Mouse (Mus musculus) MEL (cell line): ENCODE data around the gene Riok1. TPM values are rescaled to one million over a fixed set of nuclear protein-coding genes. Genes with fewer than 3 reads are reported as not detected.

Source experiments
- DNase-seq: peaks from one replicate; pipeline ENCODE4 v3.0.0; 2011; ENCODE audit warnings: low read depth, low spot score
- H3K27ac ChIP-seq: 2 replicates; pipeline ENCODE4 v1.5.1; 2012; ENCODE audit warnings: low read depth, mild to moderate bottlenecking, control low read depth, low read length, moderate library complexity; ENCODE audit not compliant: control insufficient read depth
- H3K27me3 ChIP-seq, 2 experiments: fragments of 150-350 bp in 1 of 2; sonication (generic) in 1 of 2; 2 replicates each; pipeline ENCODE4 v1.6.1; 2012; ENCODE audit warnings: low read length in 2 of 2, mild to moderate bottlenecking in 2 of 2, improper control_type of control experiment in 1 of 2, moderate library complexity in 1 of 2; ENCODE audit not compliant: insufficient read depth in 2 of 2, control insufficient read depth in 1 of 2
- H3K36me3 ChIP-seq, 2 experiments: 2 replicates each; pipeline ENCODE4 v1.6.1; 2012 to 2014; ENCODE audit warnings: low read length in 2 of 2, improper control_type of control experiment in 1 of 2, inconsistent platforms in 1 of 2, mild to moderate bottlenecking in 1 of 2; ENCODE audit not compliant: insufficient read depth in 2 of 2, control insufficient read depth in 1 of 2
- H3K4me1 ChIP-seq, 2 experiments: fragments of 150-350 bp in 1 of 2; sonication (generic) in 1 of 2; 2 replicates each; pipeline ENCODE4 v1.6.1; 2012; ENCODE audit warnings: low read length in 2 of 2, improper control_type of control experiment in 1 of 2, mild to moderate bottlenecking in 1 of 2; ENCODE audit not compliant: insufficient read depth in 2 of 2, control insufficient read depth in 1 of 2
- H3K4me3 ChIP-seq, 2 experiments: fragments of 150-350 bp in 1 of 2; sonication (generic) in 1 of 2; 2 replicates each; pipeline ENCODE4 v1.5.1; 2012; ENCODE audit warnings: low read depth in 2 of 2, low read length in 2 of 2, mild to moderate bottlenecking in 2 of 2, moderate library complexity in 2 of 2, control low read depth in 1 of 2, improper control_type of control experiment in 1 of 2; ENCODE audit not compliant: control insufficient read depth in 1 of 2, insufficient read depth in 1 of 2
- H3K79me2 ChIP-seq: 2 replicates; pipeline ENCODE4 v1.6.1; 2012; ENCODE audit warnings: mild to moderate bottlenecking, low read length, moderate library complexity; ENCODE audit not compliant: control insufficient read depth, poor library complexity, insufficient read depth
- H3K9ac ChIP-seq: 2 replicates; pipeline ENCODE4 v1.6.1; 2012; ENCODE audit warnings: low read depth, mild to moderate bottlenecking, control low read depth, low read length, moderate library complexity; ENCODE audit not compliant: control insufficient read depth, poor library complexity, severe bottlenecking
- H3K9me3 ChIP-seq: fragments of 150-350 bp; sonication (generic); replicated peaks from 2 replicates; pipeline ENCODE4 v1.6.1; 2012; ENCODE audit warnings: mild to moderate bottlenecking, low read length, improper control_type of control experiment, moderate library complexity; ENCODE audit not compliant: insufficient read depth
- CHD1 ChIP-seq: IDR thresholded peaks from 2 replicates; pipeline ENCODE4 v1.6.1; 2012; ENCODE audit warnings: low read depth, mild to moderate bottlenecking, inconsistent platforms, low read length, improper control_type of control experiment
- CHD2 ChIP-seq: IDR thresholded peaks from 2 replicates; pipeline ENCODE4 v1.6.1; 2011; ENCODE audit warnings: low read length, improper control_type of control experiment
- CTCF ChIP-seq, 3 experiments: IDR thresholded peaks in 2 of 3; conservative IDR thresholded peaks in 1 of 3; 2 replicates each; pipeline ENCODE4 v1.5.1; 2011 to 2012; ENCODE audit warnings: low read length in 3 of 3, low read depth in 2 of 3, mild to moderate bottlenecking in 2 of 3, improper control_type of control experiment in 1 of 3, inconsistent platforms in 1 of 3, mixed read lengths in 1 of 3, moderate library complexity in 1 of 3; ENCODE audit not compliant: control insufficient read depth in 1 of 3, insufficient read depth in 1 of 3, poor library complexity in 1 of 3, severe bottlenecking in 1 of 3
- E2F4 ChIP-seq: IDR thresholded peaks from 2 replicates; pipeline ENCODE4 v1.6.1; 2011; ENCODE audit warnings: low read depth, low read length, improper control_type of control experiment, borderline replicate concordance
- ELF1 ChIP-seq: IDR thresholded peaks from 2 replicates; pipeline ENCODE4 v1.6.1; 2014; ENCODE audit warnings: low read depth, mild to moderate bottlenecking, inconsistent platforms, low read length, improper control_type of control experiment, moderate library complexity
- EP300 ChIP-seq, 2 experiments: IDR thresholded peaks; 2 replicates each; pipeline ENCODE4 v1.6.1; 2011; ENCODE audit warnings: improper control_type of control experiment in 2 of 2, low read length in 2 of 2, low read depth in 1 of 2, mild to moderate bottlenecking in 1 of 2
- ETS1 ChIP-seq: IDR thresholded peaks from 2 replicates; pipeline ENCODE4 v1.6.1; 2012; ENCODE audit warnings: low read depth, mild to moderate bottlenecking, inconsistent platforms, low read length, improper control_type of control experiment, moderate library complexity
- GATA1 ChIP-seq: IDR thresholded peaks from 2 replicates; pipeline ENCODE4 v1.6.1; 2011; ENCODE audit warnings: low read depth, low read length, improper control_type of control experiment
- HCFC1 ChIP-seq: IDR thresholded peaks from 2 replicates; pipeline ENCODE4 v1.6.1; 2012; ENCODE audit warnings: low read depth, mild to moderate bottlenecking, inconsistent platforms, low read length, improper control_type of control experiment, moderate library complexity
- KAT2A ChIP-seq: conservative IDR thresholded peaks from 2 replicates; pipeline ENCODE4 v1.6.1; 2012; ENCODE audit warnings: low read depth, low read length, improper control_type of control experiment, inconsistent platforms
- MAFK ChIP-seq: IDR thresholded peaks from 2 replicates; pipeline ENCODE4 v1.6.1; 2011; ENCODE audit warnings: low read depth, mild to moderate bottlenecking, low read length, improper control_type of control experiment, borderline replicate concordance
- MAX ChIP-seq: IDR thresholded peaks from 2 replicates; pipeline ENCODE4 v1.6.1; 2011; ENCODE audit warnings: low read length, improper control_type of control experiment
- MAZ ChIP-seq: IDR thresholded peaks from 2 replicates; pipeline ENCODE4 v1.6.1; 2012; ENCODE audit warnings: low read depth, mild to moderate bottlenecking, inconsistent platforms, low read length, improper control_type of control experiment
- MEF2A ChIP-seq: IDR thresholded peaks from 2 replicates; pipeline ENCODE4 v1.6.1; 2014; ENCODE audit warnings: low read depth, mild to moderate bottlenecking, inconsistent platforms, low read length, improper control_type of control experiment; ENCODE audit not compliant: poor library complexity, insufficient replicate concordance, severe bottlenecking; ENCODE audit errors: extremely low read depth
- MXI1 ChIP-seq: IDR thresholded peaks from 2 replicates; pipeline ENCODE4 v1.6.1; 2011; ENCODE audit warnings: mild to moderate bottlenecking, low read depth, low read length, improper control_type of control experiment
- MYB ChIP-seq: IDR thresholded peaks from 2 replicates; pipeline ENCODE4 v1.6.1; 2011; ENCODE audit warnings: mild to moderate bottlenecking, low read depth, low read length, improper control_type of control experiment
- MYC ChIP-seq: IDR thresholded peaks from 2 replicates; pipeline ENCODE4 v1.6.1; 2011; ENCODE audit warnings: low read depth, mild to moderate bottlenecking, low read length, improper control_type of control experiment, moderate library complexity
- NELFE ChIP-seq: IDR thresholded peaks from 2 replicates; pipeline ENCODE4 v1.6.1; 2011; ENCODE audit warnings: low read depth, low read length, improper control_type of control experiment
- NRF1 ChIP-seq: IDR thresholded peaks from 2 replicates; pipeline ENCODE4 v1.6.1; 2014; ENCODE audit warnings: low read depth, mild to moderate bottlenecking, inconsistent platforms, low read length, improper control_type of control experiment, moderate library complexity; ENCODE audit not compliant: poor library complexity, insufficient read depth, severe bottlenecking
- POLR2A ChIP-seq, 2 experiments: IDR thresholded peaks; 2 replicates each; pipeline ENCODE4 v1.6.1; 2011 to 2012; ENCODE audit warnings: low read length in 2 of 2, mild to moderate bottlenecking in 2 of 2, control low read depth in 1 of 2, improper control_type of control experiment in 1 of 2, low read depth in 1 of 2, moderate library complexity in 1 of 2; ENCODE audit not compliant: control insufficient read depth in 1 of 2, insufficient read depth in 1 of 2, poor library complexity in 1 of 2
- POLR2AphosphoS2 ChIP-seq: IDR thresholded peaks from 2 replicates; pipeline ENCODE4 v1.6.1; 2011; ENCODE audit warnings: low read length, improper control_type of control experiment
- POLR2AphosphoS5 ChIP-seq: IDR thresholded peaks from 2 replicates; pipeline ENCODE4 v1.6.1; 2012; ENCODE audit warnings: low read depth, borderline replicate concordance, mild to moderate bottlenecking, inconsistent platforms, low read length, moderate library complexity, mixed read lengths
- RAD21 ChIP-seq: IDR thresholded peaks from 2 replicates; pipeline ENCODE4 v1.6.1; 2011; ENCODE audit warnings: mild to moderate bottlenecking, low read depth, low read length, improper control_type of control experiment
- RCOR1 ChIP-seq: IDR thresholded peaks from 2 replicates; pipeline ENCODE4 v1.6.1; 2012; ENCODE audit warnings: low read depth, mild to moderate bottlenecking, inconsistent platforms, low read length, improper control_type of control experiment
- SIN3A ChIP-seq: IDR thresholded peaks from 2 replicates; pipeline ENCODE4 v1.6.1; 2012; ENCODE audit warnings: low read length, improper control_type of control experiment, inconsistent platforms
- TAL1 ChIP-seq: IDR thresholded peaks from 2 replicates; pipeline ENCODE4 v1.6.1; 2012; ENCODE audit warnings: mild to moderate bottlenecking, inconsistent platforms, low read length, moderate library complexity, mixed read lengths
- TBP ChIP-seq: IDR thresholded peaks from 2 replicates; pipeline ENCODE4 v1.8.0; 2011; ENCODE audit warnings: low read depth, low read length, improper control_type of control experiment
- TCF12 ChIP-seq: IDR thresholded peaks from 2 replicates; pipeline ENCODE4 v1.6.1; 2014; ENCODE audit warnings: low read depth, mild to moderate bottlenecking, inconsistent platforms, low read length, improper control_type of control experiment, moderate library complexity
- USF1 ChIP-seq: IDR thresholded peaks from 2 replicates; pipeline ENCODE4 v1.6.1; 2014; ENCODE audit warnings: low read depth, mild to moderate bottlenecking, inconsistent platforms, low read length, improper control_type of control experiment, moderate library complexity
- USF2 ChIP-seq, 2 experiments: IDR thresholded peaks; 2 replicates each; pipeline ENCODE4 v1.6.1; 2011 to 2012; ENCODE audit warnings: improper control_type of control experiment in 2 of 2, low read length in 2 of 2, borderline replicate concordance in 1 of 2, inconsistent platforms in 1 of 2, low read depth in 1 of 2, mild to moderate bottlenecking in 1 of 2; ENCODE audit not compliant: insufficient read depth in 1 of 2
- ZC3H11A ChIP-seq: IDR thresholded peaks from 2 replicates; pipeline ENCODE4 v1.6.1; 2012; ENCODE audit warnings: low read depth, mild to moderate bottlenecking, inconsistent platforms, low read length, improper control_type of control experiment
- polyA plus RNA-seq, 2 experiments: library from polyadenylated mRNA; stranded (reverse) in 1 of 2; unstranded in 1 of 2; fragments of >175 nt in 1 of 2; fragments of >200 nt in 1 of 2; gene quantifications; 2 replicates each; pipeline versions ENCODE4 v1.2.1 to v1.2.4; 2012; ENCODE audit warnings: low replicate concordance in 2 of 2, low read depth in 1 of 2; ENCODE audit not compliant: insufficient read length in 2 of 2, insufficient read depth in 1 of 2, missing spikeins in 1 of 2
- total RNA-seq: library from RNA; depleted of rRNA; stranded (reverse); fragments of 300-350 nt; gene quantifications from 2 replicates; pipeline ENCODE4 v1.2.3, GENCODE M21; 2012

The Riok1 gene
- total and polyA plus RNA-seq, 3 experiments: 40.5 to 43.7 TPM; not detected in 1

- TF ChIP-seq MEF2A (no peak), ETS1 (no peak), POLR2AphosphoS5 (no peak)
- TF ChIP-seq, all 39 proteins: peak for 0
Observed at GRCm38 (mm10) chr13:38007972-38008371, 28.8 kb upstream of the Riok1 start (continued).

- H3K4me3 ChIP-seq: peak overlapping the region; percentile 36 to 44
- H3K27me3 ChIP-seq: no peaks in the 10 kb centered on the region
Observed at GRCm38 (mm10) chr13:38009721-38010408, 26.9 kb upstream of the Riok1 start.

More at GRCm38 (mm10) chr13:38009721-38010408, 26.9 kb upstream of the Riok1 start:
- Histone ChIP-seq H3K36me3 (peaks cover 0 to 15% of the 10 kb centered on the region in 2 experiments; a peak in 2 of 4 replicates), H3K9me3 (no peaks in the 10 kb centered on the region), H3K4me1 (peaks cover 9 to 14% of the 10 kb centered on the region in 2 experiments), H3K79me2 (no peaks in the 10 kb centered on the region), H3K9ac (peak overlapping the region; percentile 55), H3K27ac (peak overlapping the region; percentile 86)
- no peak for TF ChIP-seq USF2 (IDR thresholded peaks at IDR 0.05; ENCODE audit: borderline replicate concordance in 1 of 2, insufficient read depth in 1 of 2, low read depth in 1 of 2, low read length in 2 of 2)
- TF ChIP-seq POLR2AphosphoS5: no peak
- 0 out of 2 replicates have a peak, but pooled peaks have one; percentile 5 for TF ChIP-seq KAT2A
- peak; percentile 27; the same call in 1 of the 2 replicates for TF ChIP-seq MAZ
- TF ChIP-seq MAX: 0 out of 2 replicates have a peak, but pooled peaks have one; percentile 12
- peak; percentile 82 for TF ChIP-seq MXI1
- TF ChIP-seq MAFK: no peak
- TF ChIP-seq TBP: no peak
- TF ChIP-seq E2F4: no peak
- peak; percentile 98 for TF ChIP-seq TCF12
- no peak for TF ChIP-seq NRF1
- no peak for TF ChIP-seq RAD21
- peak; percentile 88 for TF ChIP-seq ETS1
- peak; percentile 97 to 98 for TF ChIP-seq EP300 (IDR thresholded peaks at IDR 0.05; ENCODE audit: low read depth in 1 of 2, low read length in 2 of 2)
- peak; percentile 93 for TF ChIP-seq GATA1
- no peak for TF ChIP-seq CHD2
- TF ChIP-seq ELF1: no peak
- no peak for TF ChIP-seq USF1
- no peak for TF ChIP-seq HCFC1
- peak; percentile 54 for TF ChIP-seq MYB
- no peak for TF ChIP-seq POLR2AphosphoS2
- no peak for TF ChIP-seq CTCF (IDR thresholded peaks at IDR 0.05 in 2 of 3, conservative IDR thresholded peaks at IDR 0.05 in 1 of 3; ENCODE audit: control insufficient read depth in 1 of 3, insufficient read depth in 1 of 3, low read depth in 2 of 3, low read length in 3 of 3, poor library complexity in 1 of 3, severe bottlenecking in 1 of 3)
- TF ChIP-seq TAL1: peak; percentile 98
- no peak for TF ChIP-seq MEF2A
- no peak; a peak in 1 of 4 replicates for TF ChIP-seq POLR2A (IDR thresholded peaks at IDR 0.05; ENCODE audit: control insufficient read depth in 1 of 2, insufficient read depth in 1 of 2, low read depth in 1 of 2, low read length in 2 of 2, poor library complexity in 1 of 2)
- TF ChIP-seq SIN3A: peak; percentile 76; the same call in 1 of the 2 replicates
- TF ChIP-seq RCOR1: peak; percentile 81; the same call in 1 of the 2 replicates
- TF ChIP-seq ZC3H11A: no peak
- TF ChIP-seq MYC: peak; percentile 50; the same call in 1 of the 2 replicates
- no peak for TF ChIP-seq CHD1
- no peak for TF ChIP-seq NELFE
- DNase-seq: peak; percentile 96
